Comparison of ENCODE assay signal across 8 mouse cellular contexts in genomic region chr12:104472601-104473424, GRCm38 (mm10). TPM values are rescaled to one million over a fixed set of nuclear protein-coding genes. Genes with fewer than 3 reads are reported as not detected.
DNase-seq lines count a peak whose midpoint lies in the region; ATAC-seq and TF ChIP-seq lines count a peak whose summit lies in the region.

Gsc (minus strand) TSS chr12:104473330.

- TF ChIP-seq POLR2A in spleen, adult 2 months (IDR thresholded peaks at IDR 0.05; ENCODE audit: low read depth, low read length), result no peak
- TF ChIP-seq POLR2A in liver, adult 2 months (IDR thresholded peaks at IDR 0.05; ENCODE audit: extremely low read depth, insufficient read depth, low read length), result no peak

- peaks cover 29% of the 10 kb centered on the region for H3K27me3 ChIP-seq in spleen, adult 2 months (ENCODE audit: control insufficient read depth, insufficient read depth, low read length)
- peaks cover 83% of the 10 kb centered on the region for H3K27me3 ChIP-seq in embryonic facial prominence, embryonic 13.5 days
- H3K27me3 ChIP-seq in hindbrain, embryonic 10.5 days (ENCODE audit: insufficient read depth, poor library complexity, severe bottlenecking), result peaks cover 100% of the 10 kb centered on the region
- H3K27me3 ChIP-seq in liver, adult 2 months (ENCODE audit: control insufficient read depth, insufficient read depth, low read length), result peaks cover 38% of the 10 kb centered on the region
- H3K27me3 ChIP-seq in neural tube, embryonic 14.5 days (ENCODE audit: control insufficient read depth, insufficient read depth, low read length), result peaks cover 31% of the 10 kb centered on the region

- H3K4me2 ChIP-seq in embryonic facial prominence, embryonic 13.5 days, result peak within 1 kb of the TSS; percentile 89
- peak within 1 kb of the TSS; percentile 55 for H3K4me2 ChIP-seq in neural tube, embryonic 14.5 days (ENCODE audit: low read depth, low read length)

- no peaks in the 10 kb centered on the region for H3K79me2 ChIP-seq in liver, adult 2 months (ENCODE audit: control insufficient read depth, insufficient read depth, low read length)

- no peaks in the 10 kb centered on the region for H3K36me3 ChIP-seq in spleen, adult 2 months (ENCODE audit: control insufficient read depth, insufficient read depth, low read length)
- no peaks in the 10 kb centered on the region for H3K36me3 ChIP-seq in embryonic facial prominence, embryonic 13.5 days
- H3K36me3 ChIP-seq in hindbrain, embryonic 10.5 days, result no peaks in the 10 kb centered on the region
- H3K36me3 ChIP-seq in liver, adult 2 months (ENCODE audit: control insufficient read depth, insufficient read depth, low read length), result no peaks in the 10 kb centered on the region
- H3K36me3 ChIP-seq in neural tube, embryonic 14.5 days (ENCODE audit: control insufficient read depth, insufficient read depth, low read length), result no peaks in the 10 kb centered on the region

- 1% methylated on average over 90 of the region's 97 CpGs for WGBS in spleen, adult 2 months
- under 1% methylated on average over 97 of the region's 97 CpGs for WGBS in embryonic facial prominence, embryonic 13.5 days
- WGBS in hindbrain, embryonic 10.5 days, result under 1% methylated on average over 97 of the region's 97 CpGs
- under 1% methylated on average over 97 of the region's 97 CpGs for WGBS in liver, adult 2 months
- WGBS in neural tube, embryonic 14.5 days, result under 1% methylated on average over 85 of the region's 97 CpGs

- no peak within 1 kb of the TSS for H3K27ac ChIP-seq in spleen, adult 2 months (ENCODE audit: insufficient read depth, low read length)
- peak within 1 kb of the TSS; percentile 92 for H3K27ac ChIP-seq in embryonic facial prominence, embryonic 13.5 days
- H3K27ac ChIP-seq in hindbrain, embryonic 10.5 days, result peak within 1 kb of the TSS; percentile 72
- H3K27ac ChIP-seq in liver, adult 2 months (replicated peaks; ENCODE audit: insufficient read depth, low read depth, low read length), result no peak within 1 kb of the TSS
- H3K27ac ChIP-seq in neural tube, embryonic 14.5 days (ENCODE audit: low read depth, low read length), result no peak within 1 kb of the TSS

- ATAC-seq in embryonic facial prominence, embryonic 13.5 days (ENCODE audit: insufficient number of reproducible peaks, insufficient read depth, low FRiP score, low TSS enrichment, low read depth), result peak; percentile 76; the same call in 1 of the 2 replicates
- ATAC-seq in neural tube, embryonic 14.5 days (ENCODE audit: low read depth), result no peak

- DNase-seq in spleen, adult 2 months (ENCODE audit: low read depth in 1 of 2, low spot score in 2 of 2), result no peak
- DNase-seq in spleen, postnatal 4 days (ENCODE audit: low spot score in 2 of 2), result no peak
- DNase-seq in hindbrain, embryonic 10.5 days (ENCODE audit: low spot score), result peak; percentile 76
- DNase-seq in liver, adult 2 months (ENCODE audit: extremely low read depth, low read depth, low spot score), result no peak
- no peak for DNase-seq in right cerebral cortex, adult 18-20 months
- DNase-seq in layer of hippocampus, postnatal 25 days (ENCODE audit: extremely low spot score in 1 of 2, low spot score in 1 of 2), result no peak

- peaks cover 8% of the 10 kb centered on the region for H3K4me1 ChIP-seq in spleen, adult 2 months (ENCODE audit: control insufficient read depth, insufficient read depth, insufficient read length)
- peaks cover 47% of the 10 kb centered on the region for H3K4me1 ChIP-seq in embryonic facial prominence, embryonic 13.5 days
- H3K4me1 ChIP-seq in hindbrain, embryonic 10.5 days (replicated peaks), result peaks cover 65% of the 10 kb centered on the region
- H3K4me1 ChIP-seq in liver, adult 2 months (ENCODE audit: control insufficient read depth, insufficient read depth, low read length), result peaks cover 4% of the 10 kb centered on the region
- peaks cover 14% of the 10 kb centered on the region for H3K4me1 ChIP-seq in neural tube, embryonic 14.5 days (ENCODE audit: control insufficient read depth, insufficient read depth, low read length)

- TF ChIP-seq CTCF in spleen, adult 2 months (IDR thresholded peaks at IDR 0.05; ENCODE audit: extremely low read depth, insufficient read depth, insufficient read length, insufficient replicate concordance), result no peak
- no peak for TF ChIP-seq CTCF in liver, adult 2 months (IDR thresholded peaks at IDR 0.05; ENCODE audit: low read depth, low read length)

- no peaks in the 10 kb centered on the region for H3K9me3 ChIP-seq in embryonic facial prominence, embryonic 13.5 days
- H3K9me3 ChIP-seq in hindbrain, embryonic 10.5 days, result no peaks in the 10 kb centered on the region
- no peaks in the 10 kb centered on the region for H3K9me3 ChIP-seq in neural tube, embryonic 14.5 days (ENCODE audit: control insufficient read depth, low read length)

- peak within 1 kb of the TSS; percentile 40 for H3K4me3 ChIP-seq in spleen, adult 2 months (ENCODE audit: extremely low read depth, insufficient read depth, insufficient read length)
- H3K4me3 ChIP-seq in embryonic facial prominence, embryonic 13.5 days, result peak within 1 kb of the TSS; percentile 71
- peak within 1 kb of the TSS; percentile 60 for H3K4me3 ChIP-seq in hindbrain, embryonic 10.5 days
- H3K4me3 ChIP-seq in liver, adult 2 months (ENCODE audit: insufficient read depth, low read depth, low read length), result peak within 1 kb of the TSS; percentile 62
- peak within 1 kb of the TSS; percentile 27 for H3K4me3 ChIP-seq in neural tube, embryonic 14.5 days (ENCODE audit: low read depth, low read length)

- H3K9ac ChIP-seq in embryonic facial prominence, embryonic 13.5 days, result peak within 1 kb of the TSS; percentile 91
- H3K9ac ChIP-seq in liver, adult 2 months (ENCODE audit: low read depth, low read length), result no peak within 1 kb of the TSS; the same call in 1 of the 2 replicates
- no peak within 1 kb of the TSS for H3K9ac ChIP-seq in neural tube, embryonic 14.5 days (replicated peaks; ENCODE audit: low read depth, low read length)

RNA-seq across cellular contexts. Expression of gene Gsc, which starts in this region (rescaled TPM):
- 0.06 TPM in 1 of 2 replicates, not detected in the other for polyA plus RNA-seq in spleen, adult 2 months (2012; rRNA removed)
- 19.0 and 22.0 TPM in 2 replicates for polyA plus RNA-seq in embryonic facial prominence, embryonic 13.5 days (2015; fragmentation: Nextera tagmentation; extraction: Ambion mirVana)
- 0.55 and 0.76 TPM in 2 replicates for polyA plus RNA-seq in hindbrain, embryonic 10.5 days (2016; fragmentation: Nextera tagmentation; extraction: Ambion mirVana)
- not detected in 2 replicates for total RNA-seq in liver, adult 2 months (2014; rRNA removed)
- polyA plus RNA-seq in liver, adult 2 months (2012; rRNA removed), result not detected in 2 replicates
- polyA plus RNA-seq in neural tube, embryonic 14.5 days (2014; fragmentation: Nextera tagmentation; extraction: Ambion mirVana), result not detected in 2 replicates
- not detected for total RNA-seq in layer of hippocampus, postnatal 25 days (2021)

Comparison
In these comparisons a context has a peak if more than half of its experiments do, and no peak if none do; other contexts are left out.
1. RNA of gene Gsc (polyA plus RNA-seq): 19.0 to 22.0 TPM in embryonic facial prominence, embryonic 13.5 days; 0.55 to 0.76 TPM in hindbrain, embryonic 10.5 days, not detected in neural tube, embryonic 14.5 days, 0.06 TPM in spleen, adult 2 months and not detected in liver, adult 2 months; every median in the first group is over 10 times any median in the second.
2. Peak in DNase-seq, H3K4me3 ChIP-seq and H3K27ac ChIP-seq in hindbrain, embryonic 10.5 days; RNA of the gene not detected or under 1 TPM.
3. Peak in every context shown above with its lines, with median percentiles within 50 percentile points of each other: H3K4me3 ChIP-seq.